Mouse (Mus musculus) brain, embryonic 14.5 days (tissue): Measurements from ENCODE around the gene Eppin.

ENCODE experiments used
- CTCF ChIP-seq: fragments of 200-500 bp; IDR thresholded peaks from 2 replicates; pipeline ENCODE4 v1.5.1; 2012; ENCODE audit warnings: inconsistent platforms, mild to moderate bottlenecking, moderate library complexity, borderline replicate concordance; ENCODE audit not compliant: insufficient read depth, insufficient read length; ENCODE audit errors: extremely low read depth
- POLR2A ChIP-seq: fragments of 200-500 bp; IDR thresholded peaks from 2 replicates; pipeline ENCODE4 v1.6.1; 2012; ENCODE audit warnings: mild to moderate bottlenecking, inconsistent platforms, borderline replicate concordance; ENCODE audit not compliant: poor library complexity, insufficient read depth, insufficient read length, severe bottlenecking; ENCODE audit errors: extremely low read depth

- TF ChIP-seq POLR2A (no peak), CTCF (no peak)
Observed at GRCm38 (mm10) chr2:164564346-164564745, 29.0 kb downstream of the Eppin start.
